Mouse (Mus musculus): Measurements from ENCODE around the gene Gse1. TPM values are rescaled to one million over a fixed set of nuclear protein-coding genes. Genes with fewer than 3 reads are reported as not detected.
A peak's percentile ranks its signal among the peaks of the same experiment; 100 is the strongest.

Gse1 gene
- total and polyA plus RNA-seq, 3 experiments: 23.6 to 128 (median 66.9) TPM

GRCm38 (mm10) chr8:120328361-120329022 is 100.2 kb downstream of the Gse1 start:
- peaks cover 0 to 27% of the 10 kb centered on the region in 2 experiments; a peak in 2 of 4 replicates for H3K36me3 ChIP-seq (ENCODE audit: control insufficient read depth in 1 of 2, insufficient read depth in 2 of 2, low read length in 2 of 2)
- peak; percentile 61 for DNase-seq (ENCODE audit: low read depth, low spot score)
- peak overlapping the region; percentile 39 for H3K27ac ChIP-seq (ENCODE audit: control insufficient read depth, low read depth, low read length)
- no peak overlapping the region for H3K4me3 ChIP-seq (ENCODE audit: control insufficient read depth in 1 of 2, insufficient read depth in 1 of 2, low read depth in 2 of 2, low read length in 2 of 2)
- no peak; a peak in 1 of 4 replicates for TF ChIP-seq POLR2A (IDR thresholded peaks at IDR 0.05; ENCODE audit: control insufficient read depth in 1 of 2, insufficient read depth in 1 of 2, low read depth in 1 of 2, low read length in 2 of 2, poor library complexity in 1 of 2)
- TF ChIP-seq UBTF (IDR thresholded peaks at IDR 0.05; ENCODE audit: borderline replicate concordance, insufficient read depth, low read depth, low read length): no peak
- peak; percentile 55; the same call in 1 of the 2 replicates for TF ChIP-seq GATA1 (IDR thresholded peaks at IDR 0.05; ENCODE audit: low read depth, low read length)
- TF ChIP-seq POLR2AphosphoS5 (IDR thresholded peaks at IDR 0.05; ENCODE audit: borderline replicate concordance, low read depth, low read length): no peak
- no peak for TF ChIP-seq BHLHE40 (IDR thresholded peaks at IDR 0.05; ENCODE audit: borderline replicate concordance, low read depth, low read length)
- TF ChIP-seq TBP (IDR thresholded peaks at IDR 0.05; ENCODE audit: low read depth, low read length): no peak
- H3K27me3 ChIP-seq (ENCODE audit: control insufficient read depth in 1 of 2, insufficient read depth in 2 of 2, low read length in 2 of 2): no peaks in the 10 kb centered on the region
- no peaks in the 10 kb centered on the region for H3K9me3 ChIP-seq (replicated peaks; ENCODE audit: insufficient read depth, low read length)
- 0 out of 2 replicates have a peak overlapping the region, but pooled peaks have one; percentile 3 for H3K9ac ChIP-seq (ENCODE audit: control insufficient read depth, low read depth, low read length, poor library complexity, severe bottlenecking)
- H3K4me1 ChIP-seq (ENCODE audit: control insufficient read depth in 1 of 2, insufficient read depth in 2 of 2, low read length in 2 of 2): peaks cover 19 to 64% of the 10 kb centered on the region in 2 experiments
- peaks cover 7% of the 10 kb centered on the region for H3K79me2 ChIP-seq (ENCODE audit: control insufficient read depth, insufficient read depth, low read length, poor library complexity)

GRCm38 (mm10) chr8:120329030-120329748 is 100.9 kb downstream of the Gse1 start:
- H3K9me3 ChIP-seq (replicated peaks; ENCODE audit: insufficient read depth, low read length): no peaks in the 10 kb centered on the region
- H3K9ac ChIP-seq (ENCODE audit: control insufficient read depth, low read depth, low read length, poor library complexity, severe bottlenecking): no peak overlapping the region
- H3K4me3 ChIP-seq (ENCODE audit: control insufficient read depth in 1 of 2, insufficient read depth in 1 of 2, low read depth in 2 of 2, low read length in 2 of 2): no peak overlapping the region
- no peak for DNase-seq (ENCODE audit: low read depth, low spot score)
- peaks cover 7% of the 10 kb centered on the region for H3K79me2 ChIP-seq (ENCODE audit: control insufficient read depth, insufficient read depth, low read length, poor library complexity)
- TF ChIP-seq GABPA (IDR thresholded peaks at IDR 0.05; ENCODE audit: low read depth, low read length) (no peak), MAZ (IDR thresholded peaks at IDR 0.05; ENCODE audit: low read depth, low read length) (no peak), BHLHE40 (IDR thresholded peaks at IDR 0.05; ENCODE audit: borderline replicate concordance, low read depth, low read length) (no peak), MAFK (IDR thresholded peaks at IDR 0.05; ENCODE audit: borderline replicate concordance, low read depth, low read length) (no peak), TAL1 (IDR thresholded peaks at IDR 0.05; ENCODE audit: low read length) (peak; percentile 5; the same call in 1 of the 2 replicates), POLR2A (IDR thresholded peaks at IDR 0.05; ENCODE audit: control insufficient read depth in 1 of 2, insufficient read depth in 1 of 2, low read depth in 1 of 2, low read length in 2 of 2, poor library complexity in 1 of 2) (no peak), MYB (IDR thresholded peaks at IDR 0.05; ENCODE audit: low read depth, low read length) (no peak), EP300 (IDR thresholded peaks at IDR 0.05; ENCODE audit: low read depth in 1 of 2, low read length in 2 of 2) (peak in 1 of 2 experiments; percentile 24; a peak in 1 of 4 replicates), RAD21 (IDR thresholded peaks at IDR 0.05; ENCODE audit: low read depth, low read length) (no peak), USF1 (IDR thresholded peaks at IDR 0.05; ENCODE audit: low read depth, low read length) (no peak), USF2 (IDR thresholded peaks at IDR 0.05; ENCODE audit: borderline replicate concordance in 1 of 2, insufficient read depth in 1 of 2, low read depth in 1 of 2, low read length in 2 of 2) (no peak), MEF2A (IDR thresholded peaks at IDR 0.05; ENCODE audit: extremely low read depth, insufficient replicate concordance, low read depth, low read length, poor library complexity, severe bottlenecking) (no peak), NELFE (IDR thresholded peaks at IDR 0.05; ENCODE audit: low read depth, low read length) (no peak), CTCF (IDR thresholded peaks at IDR 0.05 in 2 of 3, conservative IDR thresholded peaks at IDR 0.05 in 1 of 3; ENCODE audit: control insufficient read depth in 1 of 3, insufficient read depth in 1 of 3, low read depth in 2 of 3, low read length in 3 of 3, poor library complexity in 1 of 3, severe bottlenecking in 1 of 3) (no peak), MAX (IDR thresholded peaks at IDR 0.05; ENCODE audit: low read length) (no peak)
- H3K27me3 ChIP-seq (ENCODE audit: control insufficient read depth in 1 of 2, insufficient read depth in 2 of 2, low read length in 2 of 2): no peaks in the 10 kb centered on the region
- H3K27ac ChIP-seq (ENCODE audit: control insufficient read depth, low read depth, low read length): peak overlapping the region; percentile 39; the same call in 1 of the 2 replicates
- H3K4me1 ChIP-seq (ENCODE audit: control insufficient read depth in 1 of 2, insufficient read depth in 2 of 2, low read length in 2 of 2): peaks cover 18 to 65% of the 10 kb centered on the region in 2 experiments
- H3K36me3 ChIP-seq (ENCODE audit: control insufficient read depth in 1 of 2, insufficient read depth in 2 of 2, low read length in 2 of 2): peaks cover 0 to 30% of the 10 kb centered on the region in 2 experiments; a peak in 2 of 4 replicates

Measured in MEL (cell line).